Mouse (Mus musculus) layer of hippocampus, adult 9-11 months (tissue): Measurements from ENCODE around the gene D5Ertd579e.

Experiments used
- DNase-seq: peaks from one replicate; pipeline ENCODE4 v3.0.0; 2022

D5Ertd579e gene

GRCm38 (mm10) chr5:36602028-36602427 lies 93.8 kb downstream of the D5Ertd579e start:
- DNase-seq, result no peak

- DNase-seq, result peak; percentile 60
Observed at GRCm38 (mm10) chr5:36601492-36601891, 94.3 kb downstream of the D5Ertd579e start.

- no peak for DNase-seq
Observed at GRCm38 (mm10) chr5:36598883-36599282, 96.9 kb downstream of the D5Ertd579e start.

GRCm38 (mm10) chr5:36597653-36598052 lies 98.2 kb downstream of the D5Ertd579e start:
- DNase-seq, result no peak

GRCm38 (mm10) chr5:36596225-36596624 lies 99.6 kb downstream of the D5Ertd579e start:
- no peak for DNase-seq

- no peak for DNase-seq
Observed at GRCm38 (mm10) chr5:36595115-36595514, 100.7 kb downstream of the D5Ertd579e start.

GRCm38 (mm10) chr5:36594344-36594743 lies 101.5 kb downstream of the D5Ertd579e start:
- no peak for DNase-seq

GRCm38 (mm10) chr5:36593176-36593575 lies 102.6 kb downstream of the D5Ertd579e start, which contains the start of gene Tbc1d14:
Gene Tbc1d14, minus strand, starts transcription at chr5:36593276.
- no peak for DNase-seq

- DNase-seq, result peak; percentile 36
Observed at GRCm38 (mm10) chr5:36590499-36590920, 105.3 kb downstream of the D5Ertd579e start.

GRCm38 (mm10) chr5:36584299-36584698 lies 111.5 kb downstream of the D5Ertd579e start:
- no peak for DNase-seq

GRCm38 (mm10) chr5:36581924-36582642 lies 113.7 kb downstream of the D5Ertd579e start:
- peak; percentile 99 for DNase-seq

GRCm38 (mm10) chr5:36581259-36581923 lies 114.4 kb downstream of the D5Ertd579e start:
- no peak for DNase-seq

- DNase-seq, result no peak
Observed at GRCm38 (mm10) chr5:36579967-36580366, 115.9 kb downstream of the D5Ertd579e start.

GRCm38 (mm10) chr5:36578982-36579381 lies 116.8 kb downstream of the D5Ertd579e start:
- no peak for DNase-seq

GRCm38 (mm10) chr5:36576457-36576856 lies 119.4 kb downstream of the D5Ertd579e start:
- DNase-seq, result no peak

GRCm38 (mm10) chr5:36575745-36576144 lies 120.1 kb downstream of the D5Ertd579e start:
- peak; percentile 60 for DNase-seq

- DNase-seq, result peak; percentile 61
Observed at GRCm38 (mm10) chr5:36575227-36575626, 120.6 kb downstream of the D5Ertd579e start.

GRCm38 (mm10) chr5:36574147-36574870 lies 121.5 kb downstream of the D5Ertd579e start:
- no peak for DNase-seq

GRCm38 (mm10) chr5:36573354-36573753 lies 122.5 kb downstream of the D5Ertd579e start:
- DNase-seq, result no peak

GRCm38 (mm10) chr5:36571371-36571770 lies 124.5 kb downstream of the D5Ertd579e start:
- no peak for DNase-seq

- no peak for DNase-seq
Observed at GRCm38 (mm10) chr5:36570546-36571245, 125.1 kb downstream of the D5Ertd579e start.

GRCm38 (mm10) chr5:36570098-36570497 lies 125.7 kb downstream of the D5Ertd579e start:
- DNase-seq, result no peak

- DNase-seq, result no peak
Observed at GRCm38 (mm10) chr5:36568118-36568517, 127.7 kb downstream of the D5Ertd579e start.
